ENCODE assay signal across 13 mouse cellular contexts in the genomic region with DNA sequence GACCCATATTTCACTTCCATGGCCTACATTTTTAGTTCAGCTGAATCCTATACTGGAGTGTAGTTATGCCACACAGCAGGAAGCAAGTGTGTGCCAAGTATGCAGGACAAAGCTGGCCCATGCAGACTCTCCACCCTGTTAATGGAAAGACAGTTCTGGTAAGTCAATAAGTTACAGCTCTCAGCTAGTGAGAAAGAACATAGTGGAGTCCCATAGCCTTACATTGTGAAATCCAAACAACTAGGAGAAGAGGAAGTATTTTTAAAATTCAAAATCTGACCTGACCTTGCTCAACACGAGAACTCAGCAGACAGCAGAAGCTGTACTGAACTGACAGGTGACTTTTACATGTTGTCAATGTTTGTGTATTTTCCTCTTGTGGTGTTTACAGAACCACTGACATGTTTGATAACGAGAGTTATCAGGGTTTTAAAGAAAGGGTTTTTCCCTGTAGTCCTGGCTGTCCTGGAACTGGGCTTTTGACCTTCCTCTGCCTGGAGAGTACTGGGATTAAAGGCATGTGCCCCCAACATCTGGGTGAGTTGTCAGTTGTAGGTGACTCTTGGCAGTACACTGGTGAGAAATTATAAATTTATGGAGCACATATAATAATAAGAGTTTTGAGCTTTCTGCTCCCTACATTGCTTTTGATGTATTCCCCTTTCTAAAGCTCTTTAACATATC. TPM values are rescaled to one million over a fixed set of nuclear protein-coding genes. Genes with fewer than 3 reads are reported as not detected.
DNase-seq lines count a peak whose midpoint lies in the region; ATAC-seq and TF ChIP-seq lines count a peak whose summit lies in the region.
"Had no signal": no experiment of that assay in that cellular context is flagged by ENCODE, and none has a peak within 500 bp of the region (broad histone marks: within the 10 kb centered on the region; RNA-seq: fewer than 3 reads in every experiment).

No protein-coding gene starts in this region.

- H3K9ac ChIP-seq in kidney, postnatal 0 days (ENCODE audit: low read depth, low read length) = no peak overlapping the region

- peak; percentile 7 for DNase-seq in cerebellum, adult 9-11 months
- DNase-seq in kidney, postnatal 0 days (ENCODE audit: low spot score) = peak; percentile 16
- DNase-seq in lung, postnatal 36 days = peak; percentile 66
- no peak for DNase-seq in adrenal gland, postnatal 14 days
- no peak for DNase-seq in right cerebral cortex, postnatal 4 days
- no peak for DNase-seq in urinary bladder, adult 18-20 months (ENCODE audit: low spot score in 2 of 2)
- DNase-seq: layer of hippocampus, adult 9-11 months; thymus, postnatal 25 days had no signal

- peaks cover 9% of the 10 kb centered on the region for H3K4me1 ChIP-seq in bone marrow macrophage, adult 2 months (ENCODE audit: control insufficient read depth, insufficient read depth, low read length)
- H3K4me1 ChIP-seq in kidney, postnatal 0 days (replicated peaks; ENCODE audit: insufficient read depth, low read length) = no peaks in the 10 kb centered on the region

- H3K4me2 ChIP-seq in kidney, postnatal 0 days (ENCODE audit: low read length) = no peak overlapping the region
- H3K4me2 ChIP-seq: midbrain, embryonic 11.5 days had no signal

- 46% methylated on average over 2 of the region's 2 CpGs for WGBS in kidney, postnatal 0 days

- H3K27ac ChIP-seq in bone marrow macrophage, adult 2 months (ENCODE audit: insufficient read depth, low read depth, low read length) = peak overlapping the region; percentile 46
- H3K27ac ChIP-seq in kidney, postnatal 0 days = peak overlapping the region; percentile 57; the same call in 1 of the 2 replicates

- no peak for TF ChIP-seq POLR2A in bone marrow macrophage, adult 2 months (IDR thresholded peaks at IDR 0.05; ENCODE audit: borderline replicate concordance, low read depth, low read length)

- TF ChIP-seq CTCF in bone marrow macrophage, adult 2 months (IDR thresholded peaks at IDR 0.05; ENCODE audit: low read depth, low read length) = no peak
- no peak for TF ChIP-seq CTCF in kidney, postnatal 0 days (IDR thresholded peaks at IDR 0.05; ENCODE audit: low read depth)

- no peaks in the 10 kb centered on the region for H3K27me3 ChIP-seq in kidney, postnatal 0 days (ENCODE audit: insufficient read depth, low read length)

- H3K9me3 ChIP-seq in kidney, postnatal 0 days (replicated peaks; ENCODE audit: low read length) = no peaks in the 10 kb centered on the region; the same call in 1 of the 2 replicates

- no peaks in the 10 kb centered on the region for H3K36me3 ChIP-seq in kidney, postnatal 0 days (ENCODE audit: insufficient read depth, low read length)

- peak; percentile 90 for ATAC-seq in kidney, postnatal 0 days (replicated peaks; ENCODE audit: low FRiP score, low read depth)

- no peak overlapping the region for H3K4me3 ChIP-seq in bone marrow macrophage, adult 2 months (ENCODE audit: insufficient read depth, low read length)
- no peak overlapping the region for H3K4me3 ChIP-seq in kidney, postnatal 0 days (replicated peaks; ENCODE audit: low read depth, low read length)

RNA-seq across cellular contexts. Expression of a gene that starts 56.2 kb away (rescaled TPM):
- not detected in 2 replicates for polyA plus RNA-seq in bone marrow macrophage, adult 2 months (2012; ENCODE audit: insufficient read depth, insufficient read length, missing spikeins)
- not detected in 2 replicates for polyA plus RNA-seq in kidney, postnatal 0 days (2015; fragmentation: Nextera tagmentation; extraction: Ambion mirVana)
- total RNA-seq in adrenal gland, postnatal 14 days (2021) = not detected in 2 replicates
- total RNA-seq: common myeloid progenitor, adult 5-6 weeks had no signal
- polyA plus RNA-seq: forebrain, embryonic 14.5 days; heart, postnatal 0 days; midbrain, embryonic 11.5 days had no signal

Comparison
In these comparisons a context has a peak if more than half of its experiments do, and no peak if none do; other contexts are left out.
1. DNase-seq: peak in cerebellum, adult 9-11 months (single experiment), kidney, postnatal 0 days (single experiment) and lung, postnatal 36 days (single experiment); none in adrenal gland, postnatal 14 days (single experiment), right cerebral cortex, postnatal 4 days (single experiment) and urinary bladder, adult 18-20 months (0 of 2).